Mouse (Mus musculus) stomach, embryonic 14.5 days (tissue): ENCODE results near the gene AC153137.1. TPM values are rescaled to one million over a fixed set of nuclear protein-coding genes. Genes with fewer than 3 reads are reported as not detected.

ENCODE experiments used
- ATAC-seq: fragments of 200-750 bp; cut with Nextera tagmentation; 2 replicates; pipeline ENCODE4 v1.8.0; 2017; ENCODE audit warnings: low read depth, moderate TSS enrichment; ENCODE audit not compliant: insufficient number of reproducible peaks, insufficient read depth, low FRiP score
- H3K27ac ChIP-seq: fragments of 300-500 bp; sonication (generic); 2 replicates; pipeline ENCODE4 v1.5.1; 2014; ENCODE audit warnings: mild to moderate bottlenecking, low read length, moderate library complexity, mixed read lengths
- H3K27me3 ChIP-seq: fragments of 300-500 bp; sonication (generic); 2 replicates; pipeline ENCODE4 v1.6.1; 2014; ENCODE audit warnings: low read length, control low read depth, mixed read lengths; ENCODE audit not compliant: control insufficient read depth, insufficient read depth
- H3K36me3 ChIP-seq: fragments of 300-500 bp; sonication (generic); 2 replicates; pipeline ENCODE4 v1.6.1; 2014; ENCODE audit warnings: mild to moderate bottlenecking, control low read depth, low read length, moderate library complexity, mixed read lengths; ENCODE audit not compliant: control insufficient read depth, insufficient read depth
- H3K4me1 ChIP-seq: fragments of 300-500 bp; sonication (generic); 2 replicates; pipeline ENCODE4 v1.6.1; 2014; ENCODE audit warnings: low read length, control low read depth, mixed read lengths; ENCODE audit not compliant: control insufficient read depth, insufficient read depth
- H3K4me2 ChIP-seq: fragments of 300-500 bp; sonication (generic); replicated peaks from 2 replicates; pipeline ENCODE4 v1.6.1; 2014; ENCODE audit warnings: low read depth, low read length, control low read depth
- H3K4me3 ChIP-seq: fragments of 300-500 bp; sonication (generic); 2 replicates; pipeline ENCODE4 v1.5.1; 2014; ENCODE audit warnings: low read depth, low read length, control low read depth
- H3K9ac ChIP-seq: fragments of 300-500 bp; sonication (generic); replicated peaks from 2 replicates; pipeline ENCODE4 v1.6.1; 2014; ENCODE audit warnings: low read depth, mild to moderate bottlenecking, control low read depth, low read length, moderate library complexity, mixed read lengths
- H3K9me3 ChIP-seq: fragments of 300-500 bp; sonication (generic); 2 replicates; pipeline ENCODE4 v1.6.1; 2016; ENCODE audit warnings: low read depth, low read length, control low read depth; ENCODE audit not compliant: control insufficient read depth
- WGBS: fragments of 180-500 bp; shearing (Covaris S2); extraction: QIAGEN DNeasy Blood & Tissue Kit; methylation state at CpG from one replicate; pipeline ENCODE4 v1.1.7; 2014; 5-methylcytosine and 5-hydroxymethylcytosine counted together
- polyA plus RNA-seq: library from polyadenylated mRNA; unstranded; fragments of >200 nt; fragmentation: Nextera tagmentation; extraction: Ambion mirVana; gene quantifications from 2 replicates; pipeline ENCODE4 v1.2.1, GENCODE M21; 2014

Gene AC153137.1
- polyA plus RNA-seq, 1 experiment from 2014 or later: not detected

- ATAC-seq: no peak
- Histone ChIP-seq H3K9ac (no peak overlapping the region), H3K36me3 (no peaks in the 10 kb centered on the region), H3K4me1 (no peaks in the 10 kb centered on the region), H3K27me3 (no peaks in the 10 kb centered on the region), H3K9me3 (no peaks in the 10 kb centered on the region), H3K4me2 (no peak overlapping the region), H3K27ac (no peak overlapping the region), H3K4me3 (no peak overlapping the region)
- WGBS: 59% methylated on average over 2 of the region's 2 CpGs
Measured at GRCm38 (mm10) chr1:30930823-30931222, 46.9 kb downstream of the AC153137.1 start.

- ATAC-seq: no peak
Measured at GRCm38 (mm10) chr1:30930194-30930593, 47.6 kb downstream of the AC153137.1 start.

More at GRCm38 (mm10) chr1:30930194-30930593, 47.6 kb downstream of the AC153137.1 start:
- Histone ChIP-seq H3K27ac (no peak overlapping the region), H3K27me3 (no peaks in the 10 kb centered on the region), H3K4me3 (no peak overlapping the region), H3K9ac (no peak overlapping the region), H3K9me3 (no peaks in the 10 kb centered on the region), H3K4me1 (no peaks in the 10 kb centered on the region), H3K36me3 (no peaks in the 10 kb centered on the region), H3K4me2 (no peak overlapping the region)
- WGBS: 92% methylated on average over 2 of the region's 2 CpGs

Other genes with a start within 250 kb of the AC153137.1 start
- 59.0 and 64.5 TPM in 2 replicates for gene Phf3, start 104.0 kb downstream of the AC153137.1 start, polyA plus RNA-seq
- not detected in 2 replicates for gene Lgsn, start 198.4 kb upstream of the AC153137.1 start, polyA plus RNA-seq
- not detected in 2 replicates for gene 4931428L18Rik, start 244.7 kb upstream of the AC153137.1 start, polyA plus RNA-seq
- gene Pih1d3, start 244.9 kb upstream of the AC153137.1 start, polyA plus RNA-seq: not detected in 2 replicates